Mouse (Mus musculus) embryonic stem cell, embryonic (primary cell): ENCODE results near the gene Nop9.

ENCODE experiments used
- CTCF ChIA-PET, 4 experiments: fragments of 300-600 bp in 2 of 4; fragments of 350-600 bp in 2 of 4; sonication (Branson Sonifier 250); formaldehyde crosslinking; loops; one replicate each; lab custom pipeline; 2022; ENCODE audit warnings: inconsistent platforms in 2 of 4; lab: Charles Lee
- POLR2A ChIA-PET, 4 experiments: fragments of 300-600 bp in 2 of 4; fragments of 350-600 bp in 2 of 4; sonication (Branson Sonifier 250); formaldehyde crosslinking; loops; one replicate each; lab custom pipeline; 2022; ENCODE audit warnings: antibody characterized with exemption in 4 of 4, inconsistent platforms in 1 of 4; lab: Charles Lee

Gene Nop9

GRCm38 (mm10) chr14:55795380-55796163, 50.1 kb downstream of the Nop9 start:
- ChIA-PET CTCF (interaction anchor here in 1 of 4 experiments (0.9 to 1.0 kb wide), 2 partner anchors 14 to 25 kb away, joined by 3 to 4 read pairs; no protein-coding TSS in a partner anchor), POLR2A (interaction anchor here in 2 of 4 experiments (0.9 to 1.4 kb wide), 3 partner anchors 20 to 35 kb away, joined by 4 to 5 read pairs (median 5); no protein-coding TSS in a partner anchor)
